Mouse (Mus musculus) midbrain, embryonic 10.5 days (tissue): ENCODE measurements around the gene Nfatc2ip. TPM values are rescaled to one million over a fixed set of nuclear protein-coding genes. Genes with fewer than 3 reads are reported as not detected.

Experiments used
- DNase-seq: peaks from one replicate; pipeline ENCODE4 v3.0.0-alpha.2; 2017; ENCODE audit warnings: low spot score
- H3K27ac ChIP-seq: fragments of 300-500 bp; sonication (generic); replicated peaks from 2 replicates; pipeline ENCODE4 v1.5.1; 2016; ENCODE audit warnings: mild to moderate bottlenecking
- H3K27me3 ChIP-seq: fragments of 300-500 bp; sonication (generic); 2 replicates; pipeline ENCODE4 v1.6.1; 2016; ENCODE audit warnings: low read depth, mild to moderate bottlenecking; ENCODE audit not compliant: poor library complexity, severe bottlenecking
- H3K36me3 ChIP-seq: fragments of 300-500 bp; sonication (generic); 2 replicates; pipeline ENCODE4 v1.6.1; 2016; ENCODE audit warnings: mild to moderate bottlenecking, moderate library complexity
- H3K4me1 ChIP-seq: fragments of 300-500 bp; sonication (generic); 2 replicates; pipeline ENCODE4 v1.6.1; 2016
- H3K4me3 ChIP-seq: fragments of 300-500 bp; sonication (generic); 2 replicates; pipeline ENCODE4 v1.5.1; 2016; ENCODE audit warnings: mild to moderate bottlenecking, moderate library complexity
- H3K9me3 ChIP-seq: fragments of 300-500 bp; sonication (generic); replicated peaks from 2 replicates; pipeline ENCODE4 v1.6.1; 2016; ENCODE audit warnings: mild to moderate bottlenecking
- WGBS: fragments of 180-500 bp; shearing (Covaris S2); methylation state at CpG from one replicate; pipeline ENCODE4 v1.1.7; 2016; 5-methylcytosine and 5-hydroxymethylcytosine counted together
- microRNA-seq: library from miRNA; unstranded; fragments of <30 nt; microRNA quantifications from one replicate; pipeline ENCODE4, GENCODE M21; 2017
- polyA plus RNA-seq: library from polyadenylated mRNA; unstranded; fragments of >200 nt; fragmentation: Nextera tagmentation; extraction: Ambion mirVana; gene quantifications from 2 replicates; pipeline ENCODE4 v1.2.1, GENCODE M21; 2016

Nfatc2ip gene
- polyA plus RNA-seq, 1 experiment from 2014 or later, result 2.6 TPM

DNA sequence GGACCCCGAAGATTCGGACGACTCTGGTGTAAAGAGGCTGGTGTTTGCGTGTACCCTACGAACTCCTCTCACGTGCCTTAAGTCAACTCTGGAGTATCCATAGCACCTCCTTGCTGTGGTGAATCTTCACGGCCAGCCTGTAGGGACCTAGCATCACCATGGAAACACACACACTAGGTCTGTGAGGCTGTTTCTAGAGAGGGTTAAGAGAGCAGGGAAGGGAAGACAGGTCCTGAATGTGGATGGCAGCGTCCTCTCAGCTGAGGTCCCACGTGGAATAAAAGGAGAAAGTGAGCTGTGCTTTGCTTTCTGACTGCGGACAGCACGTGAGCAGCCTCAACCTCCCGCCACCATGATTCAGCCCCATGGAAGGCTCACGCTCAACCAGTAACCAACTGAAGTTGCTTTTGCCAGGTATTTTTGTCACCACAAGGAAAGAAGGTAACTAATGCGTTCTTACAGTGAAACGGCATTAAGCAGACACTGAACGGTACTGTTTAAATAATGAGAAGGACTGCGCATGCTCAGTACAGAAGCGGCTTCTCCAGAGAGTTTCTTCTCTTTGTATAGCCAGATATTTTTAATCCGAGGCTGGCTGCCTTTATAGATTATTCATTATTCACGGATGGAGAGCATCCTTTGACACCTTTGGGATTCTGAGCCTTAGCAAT lies 45.7 kb downstream of the Nfatc2ip start:
- Histone ChIP-seq H3K4me1 (peaks cover 27% of the 10 kb centered on the region), H3K36me3 (no peaks in the 10 kb centered on the region), H3K9me3 (no peaks in the 10 kb centered on the region), H3K27ac (0 out of 2 replicates have a peak overlapping the region, but pooled peaks have one; percentile 13), H3K27me3 (no peaks in the 10 kb centered on the region), H3K4me3 (peak overlapping the region; percentile 11; the same call in 1 of the 2 replicates)
- no peak for DNase-seq
- 67% methylated on average over 20 of the region's 20 CpGs for WGBS

- no peaks in the 10 kb centered on the region for H3K9me3 ChIP-seq
- no peak for DNase-seq
- H3K27ac ChIP-seq, result no peak overlapping the region
- no peaks in the 10 kb centered on the region for H3K27me3 ChIP-seq
- H3K4me3 ChIP-seq, result no peak overlapping the region
- H3K4me1 ChIP-seq, result peaks cover 13% of the 10 kb centered on the region
- WGBS, result 82% methylated on average over 8 of the region's 8 CpGs
- H3K36me3 ChIP-seq, result no peaks in the 10 kb centered on the region
Measured at GRCm38 (mm10) chr7:126348293-126348692, 48.2 kb downstream of the Nfatc2ip start.

DNA sequence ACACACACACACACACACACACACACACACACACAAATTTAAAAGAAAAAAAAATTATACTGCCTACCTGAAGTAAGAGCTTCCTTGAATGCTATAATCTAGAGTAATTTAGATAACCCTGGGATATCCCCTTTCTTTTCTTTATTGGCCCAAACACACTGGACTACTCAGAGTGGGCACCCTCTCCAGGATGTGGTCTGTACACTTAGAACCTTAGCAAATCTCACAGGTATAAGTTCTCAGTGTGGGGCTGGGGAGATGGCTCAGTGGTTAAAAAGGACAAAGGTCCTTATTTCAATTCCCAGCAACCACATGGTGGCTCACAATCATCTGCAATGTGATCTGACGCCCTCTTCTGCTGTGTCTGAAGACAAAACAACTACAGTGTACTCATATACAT lies 49.4 kb downstream of the Nfatc2ip start:
- Histone ChIP-seq H3K27ac (no peak overlapping the region), H3K4me1 (peaks cover 13% of the 10 kb centered on the region), H3K4me3 (no peak overlapping the region), H3K27me3 (no peaks in the 10 kb centered on the region), H3K9me3 (no peaks in the 10 kb centered on the region), H3K36me3 (no peaks in the 10 kb centered on the region)
- WGBS, result 58% methylated on average over 1 of the region's 1 CpGs
- no peak for DNase-seq

- Histone ChIP-seq H3K9me3 (no peaks in the 10 kb centered on the region), H3K36me3 (no peaks in the 10 kb centered on the region), H3K4me1 (peaks cover 4% of the 10 kb centered on the region; the same call in 1 of the 2 replicates), H3K27me3 (no peaks in the 10 kb centered on the region), H3K27ac (no peak overlapping the region), H3K4me3 (no peak overlapping the region)
- 55% methylated on average over 3 of the region's 3 CpGs for WGBS
- no peak for DNase-seq
Measured at GRCm38 (mm10) chr7:126345969-126346368, 50.6 kb downstream of the Nfatc2ip start.

DNA sequence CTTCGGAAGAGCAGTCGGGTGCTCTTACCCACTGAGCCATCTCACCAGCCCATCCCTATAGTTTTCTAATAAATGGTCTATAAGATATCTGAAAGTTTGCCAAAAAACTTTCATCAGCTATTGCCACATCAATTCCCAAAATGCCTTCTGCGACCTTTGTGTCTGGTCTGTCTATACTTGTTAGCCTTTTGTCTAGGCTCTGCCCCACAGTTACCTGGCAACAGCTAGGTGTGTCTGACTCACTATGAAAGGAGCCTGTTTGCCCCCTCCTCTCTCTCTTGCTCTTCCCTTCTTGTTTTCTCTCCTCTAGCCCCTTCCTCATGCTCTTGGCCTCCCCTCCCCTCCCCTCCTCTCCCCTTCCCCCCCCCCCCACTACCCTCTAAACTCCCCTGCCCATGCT lies 51.0 kb downstream of the Nfatc2ip start:
- WGBS, result 74% methylated on average over 3 of the region's 3 CpGs
- no peak overlapping the region for H3K4me3 ChIP-seq
- no peaks in the 10 kb centered on the region for H3K4me1 ChIP-seq
- H3K27me3 ChIP-seq, result no peaks in the 10 kb centered on the region
- H3K9me3 ChIP-seq, result no peaks in the 10 kb centered on the region
- DNase-seq, result no peak
- no peak overlapping the region for H3K27ac ChIP-seq
- no peaks in the 10 kb centered on the region for H3K36me3 ChIP-seq

- DNase-seq, result no peak
- 57% methylated on average over 6 of the region's 6 CpGs for WGBS
Measured at GRCm38 (mm10) chr7:126340896-126341295, 55.6 kb downstream of the Nfatc2ip start.

GRCm38 (mm10) chr7:126340206-126340618 lies 56.3 kb downstream of the Nfatc2ip start:
- Histone ChIP-seq H3K27ac (no peak overlapping the region), H3K9me3 (no peaks in the 10 kb centered on the region), H3K4me3 (no peak overlapping the region), H3K4me1 (no peaks in the 10 kb centered on the region), H3K36me3 (no peaks in the 10 kb centered on the region), H3K27me3 (no peaks in the 10 kb centered on the region)
- 84% methylated on average over 6 of the region's 6 CpGs for WGBS
- no peak for DNase-seq

More at GRCm38 (mm10) chr7:126340896-126341295, 55.6 kb downstream of the Nfatc2ip start:
- Histone ChIP-seq H3K27me3 (no peaks in the 10 kb centered on the region), H3K27ac (no peak overlapping the region), H3K36me3 (no peaks in the 10 kb centered on the region), H3K4me3 (no peak overlapping the region), H3K4me1 (no peaks in the 10 kb centered on the region), H3K9me3 (no peaks in the 10 kb centered on the region)

DNA sequence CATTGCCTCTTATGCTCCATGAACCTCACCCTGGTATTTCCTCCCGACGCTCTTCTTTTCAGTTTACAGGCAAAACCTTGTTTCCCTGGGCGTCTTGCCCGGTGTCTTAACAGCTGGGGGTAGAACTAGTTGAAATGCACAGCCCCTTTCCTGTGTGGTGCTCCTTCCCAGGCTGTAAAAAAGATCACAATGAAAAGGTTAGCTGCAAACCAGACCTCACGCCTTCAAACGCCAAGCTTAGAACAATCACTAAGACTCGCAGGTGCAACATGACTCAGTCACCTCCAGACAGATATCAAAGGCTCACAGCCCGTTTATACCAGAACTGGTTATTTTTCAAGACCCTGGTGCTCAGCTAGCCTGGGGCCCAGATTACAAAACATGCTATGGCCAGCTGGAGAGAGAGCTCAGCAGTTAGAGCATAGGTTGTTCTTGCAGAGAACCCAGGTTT lies 57.0 kb downstream of the Nfatc2ip start:
- no peaks in the 10 kb centered on the region for H3K27me3 ChIP-seq
- no peak overlapping the region for H3K4me3 ChIP-seq
- WGBS, result 85% methylated on average over 8 of the region's 8 CpGs
- H3K4me1 ChIP-seq, result no peaks in the 10 kb centered on the region
- H3K27ac ChIP-seq, result no peak overlapping the region
- no peaks in the 10 kb centered on the region for H3K36me3 ChIP-seq
- no peak for DNase-seq
- H3K9me3 ChIP-seq, result no peaks in the 10 kb centered on the region

DNA sequence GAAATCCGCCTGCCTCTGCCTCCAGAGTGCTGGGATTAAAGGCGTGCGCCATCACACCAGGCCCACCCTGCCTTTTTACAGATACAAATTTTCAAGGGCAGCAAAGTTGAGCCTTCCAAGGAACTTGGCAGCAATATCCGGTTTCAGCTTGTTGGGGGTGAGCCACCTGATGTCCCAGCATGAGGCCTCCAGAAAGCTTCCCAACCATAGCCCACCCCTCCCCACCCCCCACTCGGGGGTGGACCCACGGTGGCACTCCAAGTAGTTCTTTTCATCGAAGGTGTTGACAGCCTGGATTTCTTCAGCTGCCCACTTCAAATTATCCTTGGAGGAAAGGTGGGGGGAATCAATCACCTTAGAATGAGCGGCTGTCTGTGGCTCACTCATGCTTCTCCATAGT lies 57.6 kb downstream of the Nfatc2ip start:
- Histone ChIP-seq H3K9me3 (no peaks in the 10 kb centered on the region), H3K4me3 (no peak overlapping the region), H3K27me3 (no peaks in the 10 kb centered on the region), H3K4me1 (no peaks in the 10 kb centered on the region), H3K27ac (no peak overlapping the region), H3K36me3 (no peaks in the 10 kb centered on the region)
- no peak for DNase-seq
- WGBS, result 82% methylated on average over 8 of the region's 8 CpGs

GRCm38 (mm10) chr7:126335556-126335955 lies 61.0 kb downstream of the Nfatc2ip start:
- no peaks in the 10 kb centered on the region for H3K36me3 ChIP-seq
- H3K9me3 ChIP-seq, result no peaks in the 10 kb centered on the region
- H3K27me3 ChIP-seq, result no peaks in the 10 kb centered on the region
- no peaks in the 10 kb centered on the region for H3K4me1 ChIP-seq
- H3K4me3 ChIP-seq, result no peak overlapping the region
- no peak overlapping the region for H3K27ac ChIP-seq
- WGBS, result 86% methylated on average over 1 of the region's 1 CpGs
- DNase-seq, result no peak

Small RNA genes lying within 50 kb of the gene (microRNA-seq; reads per million reads assigned to microRNA genes)
- gene Mir7058, result not detected

Other genes starting within 250 kb of the Nfatc2ip start
- 61.3 and 65.7 TPM in 2 replicates for gene Xpo6, start 196.2 kb downstream of the Nfatc2ip start, polyA plus RNA-seq
- 91.5 and 129 TPM in 2 replicates for gene Sbk1, start 124.1 kb downstream of the Nfatc2ip start, polyA plus RNA-seq
- 1.6 and 2.6 TPM in 2 replicates for gene Lat, start 27.2 kb downstream of the Nfatc2ip start, polyA plus RNA-seq
- gene Spns1, start 19.3 kb downstream of the Nfatc2ip start, polyA plus RNA-seq, result 67.6 and 68.9 TPM in 2 replicates
- gene Cd19, start 18.2 kb upstream of the Nfatc2ip start, polyA plus RNA-seq, result 0.07 and 0.16 TPM in 2 replicates
- gene Rabep2, start 32.0 kb upstream of the Nfatc2ip start, polyA plus RNA-seq, result 26.6 and 27.0 TPM in 2 replicates
- 0.16 and 0.28 TPM in 2 replicates for gene Atp2a1, start 66.4 kb upstream of the Nfatc2ip start, polyA plus RNA-seq
- 54.1 and 58.7 TPM in 2 replicates for gene Sh2b1, start 78.7 kb upstream of the Nfatc2ip start, polyA plus RNA-seq
- 161 and 178 TPM in 2 replicates for gene Tufm, start 90.6 kb upstream of the Nfatc2ip start, polyA plus RNA-seq
- gene Atxn2l, start 106.7 kb upstream of the Nfatc2ip start, polyA plus RNA-seq, result 44.8 and 50.2 TPM in 2 replicates
- gene Eif3c, start 169.7 kb upstream of the Nfatc2ip start, polyA plus RNA-seq, result 206 and 215 TPM in 2 replicates
- gene Apobr, start 188.2 kb upstream of the Nfatc2ip start, polyA plus RNA-seq, result 0.41 and 0.58 TPM in 2 replicates
- gene Cln3, start 189.1 kb upstream of the Nfatc2ip start, polyA plus RNA-seq, result 23.8 and 32.3 TPM in 2 replicates
- gene Il27, start 198.2 kb upstream of the Nfatc2ip start, polyA plus RNA-seq, result not detected in 2 replicates
- 1.6 and 3.1 TPM in 2 replicates for gene Nupr1, start 234.1 kb upstream of the Nfatc2ip start, polyA plus RNA-seq